Mouse (Mus musculus): ENCODE measurements around the gene Mmp23. TPM values are rescaled to one million over a fixed set of nuclear protein-coding genes. Genes with fewer than 3 reads are reported as not detected.

Gene Mmp23
- polyA plus RNA-seq, 1 experiment: 0.64 TPM

DNA sequence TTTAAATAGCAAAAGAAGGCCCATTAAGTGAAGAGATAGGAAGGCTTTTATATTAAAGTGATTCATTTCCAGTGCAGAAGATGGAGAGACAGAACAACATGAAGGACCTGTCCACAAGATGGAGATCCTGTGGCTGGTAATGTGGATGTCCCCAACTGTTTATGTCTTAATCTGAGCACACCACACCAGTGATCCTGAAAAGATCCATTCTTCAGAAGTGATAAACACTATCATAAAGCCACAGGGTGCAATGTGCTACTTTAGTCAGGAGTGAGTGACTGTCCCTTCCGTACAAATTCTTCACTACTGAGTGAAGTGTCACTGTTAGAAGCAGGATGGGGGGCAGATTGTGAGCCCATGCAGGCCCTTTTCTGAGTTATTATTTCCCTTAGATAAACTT, 50.4 kb downstream of the Mmp23 start:
- Histone ChIP-seq H3K4me1 (ENCODE audit: control insufficient read depth, insufficient read depth, low read length) (peaks cover 7% of the 10 kb centered on the region), H3K4me3 (ENCODE audit: insufficient read depth, low read length) (peak overlapping the region; percentile 100; the same call in 1 of the 2 replicates), H3K27ac (ENCODE audit: insufficient read depth, low read depth, low read length) (no peak overlapping the region)
- TF ChIP-seq POLR2A (IDR thresholded peaks at IDR 0.05; ENCODE audit: borderline replicate concordance, low read depth, low read length): no peak
- TF ChIP-seq CTCF (IDR thresholded peaks at IDR 0.05; ENCODE audit: low read depth, low read length): no peak

DNA sequence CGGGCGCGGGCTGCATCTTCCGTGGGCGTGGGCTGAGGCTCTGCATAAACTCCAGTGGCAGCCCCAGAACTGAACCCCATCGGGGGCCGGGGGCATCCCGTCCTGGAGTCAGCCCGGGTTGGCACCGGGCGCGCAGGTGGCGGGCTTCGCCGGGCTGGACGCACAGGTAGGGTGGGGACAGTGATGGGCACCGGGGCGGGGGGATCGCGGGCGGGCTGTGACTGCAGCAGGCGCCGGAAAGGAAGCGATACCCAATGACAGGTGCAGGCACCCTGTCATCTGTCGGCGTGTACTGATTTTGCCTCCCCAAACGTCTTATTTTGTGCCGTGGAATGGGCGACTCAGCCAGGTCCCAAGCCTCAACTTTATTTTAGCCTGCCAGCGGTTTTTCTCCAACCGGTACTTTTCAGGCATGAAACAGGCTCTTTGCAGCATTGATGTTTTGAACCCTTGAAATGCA, 51.2 kb downstream of the Mmp23 start:
- Histone ChIP-seq H3K4me1 (ENCODE audit: control insufficient read depth, insufficient read depth, low read length) (peaks cover 7% of the 10 kb centered on the region), H3K4me3 (ENCODE audit: insufficient read depth, low read length) (peak overlapping the region; percentile 100), H3K27ac (ENCODE audit: insufficient read depth, low read depth, low read length) (peak overlapping the region; percentile 54)
- TF ChIP-seq POLR2A (IDR thresholded peaks at IDR 0.05; ENCODE audit: borderline replicate concordance, low read depth, low read length): no peak
- no peak for TF ChIP-seq CTCF (IDR thresholded peaks at IDR 0.05; ENCODE audit: low read depth, low read length)

DNA sequence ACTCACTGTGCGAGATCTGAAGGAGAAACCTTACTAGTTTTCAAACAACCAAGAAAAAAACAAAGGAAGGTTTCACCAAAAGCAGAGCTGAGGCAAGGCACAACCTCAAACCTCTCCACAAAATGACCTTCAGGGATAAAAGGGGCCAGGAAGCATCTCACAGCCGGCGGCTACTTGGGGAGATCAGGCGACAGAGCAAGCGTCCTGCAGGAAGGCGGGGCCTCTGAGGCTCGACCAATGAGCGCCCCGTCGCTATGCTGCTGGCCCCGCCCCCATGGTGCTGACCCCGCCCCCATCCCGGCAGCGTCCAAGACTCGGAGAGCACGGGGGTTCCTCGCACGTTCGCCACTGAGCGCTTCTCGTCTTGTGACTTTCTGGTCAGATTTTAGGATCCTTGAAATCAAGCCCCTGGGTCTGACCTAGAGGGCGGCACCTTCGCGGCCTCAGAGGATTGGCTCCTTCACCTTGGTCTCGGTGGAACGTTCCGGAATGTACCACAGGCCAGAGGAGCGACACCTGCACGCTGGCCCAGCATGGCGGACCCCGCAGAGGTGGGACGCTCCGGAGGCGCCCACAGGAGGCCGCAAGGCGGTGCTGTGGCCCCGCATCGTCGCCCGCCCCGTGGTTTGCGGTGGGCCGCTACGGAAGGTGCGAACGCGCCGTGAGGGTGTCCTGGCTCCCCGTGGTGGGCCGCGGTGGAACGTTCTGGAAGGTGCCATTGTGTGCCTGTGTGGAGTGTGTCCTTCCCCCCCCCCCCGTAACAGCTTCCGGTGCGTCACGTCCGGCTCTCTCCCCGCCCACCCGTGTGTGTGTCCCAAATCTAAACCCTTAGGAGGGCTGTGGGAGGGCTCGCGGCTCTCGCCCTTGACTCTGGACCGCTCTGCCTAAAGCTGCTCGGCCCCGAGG, 51.8 kb downstream of the Mmp23 start, which contains the start of gene Slc35e2:
Gene Slc35e2 (plus strand): TSS at position 326 of the 906 bp plus-strand sequence.
- peaks cover 9% of the 10 kb centered on the region for H3K4me1 ChIP-seq (ENCODE audit: control insufficient read depth, insufficient read depth, low read length)
- H3K27ac ChIP-seq (ENCODE audit: insufficient read depth, low read depth, low read length): peak within 1 kb of the TSS; percentile 100
- H3K4me3 ChIP-seq (ENCODE audit: insufficient read depth, low read length): peak within 1 kb of the TSS; percentile 100
- TF ChIP-seq CTCF (IDR thresholded peaks at IDR 0.05; ENCODE audit: low read depth, low read length): no peak
- TF ChIP-seq POLR2A (IDR thresholded peaks at IDR 0.05; ENCODE audit: borderline replicate concordance, low read depth, low read length): no peak

Other genes starting within 250 kb of the Mmp23 start
- gene Cfap74, start 244.2 kb downstream of the Mmp23 start, polyA plus RNA-seq (2012; ENCODE audit: insufficient read depth, insufficient read length, missing spikeins): 0.67 and 0.68 TPM in 2 replicates
- gene Tmem52, start 184.3 kb downstream of the Mmp23 start, polyA plus RNA-seq (2012; ENCODE audit: insufficient read depth, insufficient read length, missing spikeins): not detected in 2 replicates
- gene Gnb1, start 162.0 kb downstream of the Mmp23 start, polyA plus RNA-seq (2012; ENCODE audit: insufficient read depth, insufficient read length, missing spikeins): 383 and 389 TPM in 2 replicates
- gene Nadk, start 91.0 kb downstream of the Mmp23 start, polyA plus RNA-seq (2012; ENCODE audit: insufficient read depth, insufficient read length, missing spikeins): 342 and 382 TPM in 2 replicates
- gene Slc35e2, start 52.0 kb downstream of the Mmp23 start, polyA plus RNA-seq (2012; ENCODE audit: insufficient read depth, insufficient read length, missing spikeins): 11.2 and 11.4 TPM in 2 replicates
- 102 and 117 TPM in 2 replicates for gene Cdk11b, start 28.5 kb downstream of the Mmp23 start, polyA plus RNA-seq (2012; ENCODE audit: insufficient read depth, insufficient read length, missing spikeins)
- gene Gm10563, start 8.0 kb downstream of the Mmp23 start, polyA plus RNA-seq (2012; ENCODE audit: insufficient read depth, insufficient read length, missing spikeins): not detected in 2 replicates
- gene Mib2, start 15.8 kb upstream of the Mmp23 start, polyA plus RNA-seq (2012; ENCODE audit: insufficient read depth, insufficient read length, missing spikeins): 39.9 and 48.7 TPM in 2 replicates
- gene Fndc10, start 41.0 kb upstream of the Mmp23 start, polyA plus RNA-seq (2012; ENCODE audit: insufficient read depth, insufficient read length, missing spikeins): 1.0 and 1.6 TPM in 2 replicates
- gene Ssu72, start 51.4 kb upstream of the Mmp23 start, polyA plus RNA-seq (2012; ENCODE audit: insufficient read depth, insufficient read length, missing spikeins): 99.3 and 107 TPM in 2 replicates
- gene Tmem240, start 81.4 kb upstream of the Mmp23 start, polyA plus RNA-seq (2012; ENCODE audit: insufficient read depth, insufficient read length, missing spikeins): 1.3 and 1.4 TPM in 2 replicates
- gene Atad3a, start 107.7 kb upstream of the Mmp23 start, polyA plus RNA-seq (2012; ENCODE audit: insufficient read depth, insufficient read length, missing spikeins): 13.6 and 19.1 TPM in 2 replicates
- gene Vwa1, start 121.3 kb upstream of the Mmp23 start, polyA plus RNA-seq (2012; ENCODE audit: insufficient read depth, insufficient read length, missing spikeins): not detected in 2 replicates
- gene Tmem88b, start 132.5 kb upstream of the Mmp23 start, polyA plus RNA-seq (2012; ENCODE audit: insufficient read depth, insufficient read length, missing spikeins): 0.23 TPM in 1 of 2 replicates, not detected in the other
- gene Ankrd65, start 137.1 kb upstream of the Mmp23 start, polyA plus RNA-seq (2012; ENCODE audit: insufficient read depth, insufficient read length, missing spikeins): not detected in 2 replicates
- gene Mrpl20, start 149.5 kb upstream of the Mmp23 start, polyA plus RNA-seq (2012; ENCODE audit: insufficient read depth, insufficient read length, missing spikeins): 81.6 and 99.5 TPM in 2 replicates
- gene Ccnl2, start 159.1 kb upstream of the Mmp23 start, polyA plus RNA-seq (2012; ENCODE audit: insufficient read depth, insufficient read length, missing spikeins): 100 and 112 TPM in 2 replicates
- gene Aurkaip1, start 177.9 kb upstream of the Mmp23 start, polyA plus RNA-seq (2012; ENCODE audit: insufficient read depth, insufficient read length, missing spikeins): 99.3 and 105 TPM in 2 replicates
- 1.2 and 2.7 TPM in 2 replicates for gene Mxra8, start 186.3 kb upstream of the Mmp23 start, polyA plus RNA-seq (2012; ENCODE audit: insufficient read depth, insufficient read length, missing spikeins)
- gene Dvl1, start 194.0 kb upstream of the Mmp23 start, polyA plus RNA-seq (2012; ENCODE audit: insufficient read depth, insufficient read length, missing spikeins): 20.9 and 27.3 TPM in 2 replicates
- 0.62 and 0.68 TPM in 2 replicates for gene Tas1r3, start 210.0 kb upstream of the Mmp23 start, polyA plus RNA-seq (2012; ENCODE audit: insufficient read depth, insufficient read length, missing spikeins)
- gene Cptp, start 216.1 kb upstream of the Mmp23 start, polyA plus RNA-seq (2012; ENCODE audit: insufficient read depth, insufficient read length, missing spikeins): 11.6 and 13.9 TPM in 2 replicates
- 21.4 and 23.0 TPM in 2 replicates for gene Ints11, start 216.2 kb upstream of the Mmp23 start, polyA plus RNA-seq (2012; ENCODE audit: insufficient read depth, insufficient read length, missing spikeins)
- gene Pusl1, start 238.4 kb upstream of the Mmp23 start, polyA plus RNA-seq (2012; ENCODE audit: insufficient read depth, insufficient read length, missing spikeins): 10.7 and 13.2 TPM in 2 replicates
- 15.8 and 18.1 TPM in 2 replicates for gene Acap3, start 238.4 kb upstream of the Mmp23 start, polyA plus RNA-seq (2012; ENCODE audit: insufficient read depth, insufficient read length, missing spikeins)

All from bone marrow macrophage, adult 2 months (primary cell).